Mouse (Mus musculus): ENCODE measurements around the gene Mon1a. TPM values are rescaled to one million over a fixed set of nuclear protein-coding genes. Genes with fewer than 3 reads are reported as not detected.

The Mon1a gene
- polyA plus RNA-seq, 1 experiment from 2014 or later: 13.4 TPM

Other genes with a start within 250 kb of the Mon1a start
- gene Slc38a3, start 218.6 kb upstream of the Mon1a start, polyA plus RNA-seq (2015; fragmentation: Nextera tagmentation; extraction: Ambion mirVana): 4.3 and 5.3 TPM in 2 replicates
- gene Gnat1, start 208.4 kb upstream of the Mon1a start, polyA plus RNA-seq (2015; fragmentation: Nextera tagmentation; extraction: Ambion mirVana): 0.74 and 1.0 TPM in 2 replicates
- 31.8 and 32.1 TPM in 2 replicates for gene Sema3f, start 177.7 kb upstream of the Mon1a start, polyA plus RNA-seq (2015; fragmentation: Nextera tagmentation; extraction: Ambion mirVana)
- gene Rbm5, start 117.2 kb upstream of the Mon1a start, polyA plus RNA-seq (2015; fragmentation: Nextera tagmentation; extraction: Ambion mirVana): 257 and 270 TPM in 2 replicates
- gene Rbm6, start 14.9 kb upstream of the Mon1a start, polyA plus RNA-seq (2015; fragmentation: Nextera tagmentation; extraction: Ambion mirVana): 94.7 and 97.7 TPM in 2 replicates
- gene Mst1r, start 18.7 kb downstream of the Mon1a start, polyA plus RNA-seq (2015; fragmentation: Nextera tagmentation; extraction: Ambion mirVana): 3.2 and 3.3 TPM in 2 replicates
- gene Actl11, start 40.3 kb downstream of the Mon1a start, polyA plus RNA-seq (2015; fragmentation: Nextera tagmentation; extraction: Ambion mirVana): not detected in 2 replicates
- 9.8 and 10.0 TPM in 2 replicates for gene Camkv, start 47.5 kb downstream of the Mon1a start, polyA plus RNA-seq (2015; fragmentation: Nextera tagmentation; extraction: Ambion mirVana)
- gene Traip, start 62.0 kb downstream of the Mon1a start, polyA plus RNA-seq (2015; fragmentation: Nextera tagmentation; extraction: Ambion mirVana): 26.1 TPM in 2 replicates
- gene Uba7, start 87.4 kb downstream of the Mon1a start, polyA plus RNA-seq (2015; fragmentation: Nextera tagmentation; extraction: Ambion mirVana): 34.6 and 35.4 TPM in 2 replicates
- gene Gm20661, start 94.9 kb downstream of the Mon1a start, polyA plus RNA-seq (2015; fragmentation: Nextera tagmentation; extraction: Ambion mirVana): 11.3 and 13.2 TPM in 2 replicates
- gene Inka1, start 97.7 kb downstream of the Mon1a start, polyA plus RNA-seq (2015; fragmentation: Nextera tagmentation; extraction: Ambion mirVana): 121 and 131 TPM in 2 replicates
- 18.2 and 18.6 TPM in 2 replicates for gene Cdhr4, start 104.3 kb downstream of the Mon1a start, polyA plus RNA-seq (2015; fragmentation: Nextera tagmentation; extraction: Ambion mirVana)
- gene Gm20662, start 108.2 kb downstream of the Mon1a start, polyA plus RNA-seq (2015; fragmentation: Nextera tagmentation; extraction: Ambion mirVana): 0.68 and 1.2 TPM in 2 replicates
- gene Ip6k1, start 114.3 kb downstream of the Mon1a start, polyA plus RNA-seq (2015; fragmentation: Nextera tagmentation; extraction: Ambion mirVana): 70.1 and 72.8 TPM in 2 replicates
- 34.1 and 36.2 TPM in 2 replicates for gene Gmppb, start 161.1 kb downstream of the Mon1a start, polyA plus RNA-seq (2015; fragmentation: Nextera tagmentation; extraction: Ambion mirVana)
- gene Amigo3, start 165.0 kb downstream of the Mon1a start, polyA plus RNA-seq (2015; fragmentation: Nextera tagmentation; extraction: Ambion mirVana): 3.1 and 4.4 TPM in 2 replicates
- 0.20 and 0.51 TPM in 2 replicates for gene Mst1, start 192.3 kb downstream of the Mon1a start, polyA plus RNA-seq (2015; fragmentation: Nextera tagmentation; extraction: Ambion mirVana)
- gene Rnf123, start 195.2 kb downstream of the Mon1a start, polyA plus RNA-seq (2015; fragmentation: Nextera tagmentation; extraction: Ambion mirVana): 31.2 and 35.2 TPM in 2 replicates
- 42.5 and 47.3 TPM in 2 replicates for gene Apeh, start 206.5 kb downstream of the Mon1a start, polyA plus RNA-seq (2015; fragmentation: Nextera tagmentation; extraction: Ambion mirVana)

All from limb, embryonic 13.5 days (tissue).